Mouse (Mus musculus): ENCODE results near the gene Msn.

The Msn gene

DNA sequence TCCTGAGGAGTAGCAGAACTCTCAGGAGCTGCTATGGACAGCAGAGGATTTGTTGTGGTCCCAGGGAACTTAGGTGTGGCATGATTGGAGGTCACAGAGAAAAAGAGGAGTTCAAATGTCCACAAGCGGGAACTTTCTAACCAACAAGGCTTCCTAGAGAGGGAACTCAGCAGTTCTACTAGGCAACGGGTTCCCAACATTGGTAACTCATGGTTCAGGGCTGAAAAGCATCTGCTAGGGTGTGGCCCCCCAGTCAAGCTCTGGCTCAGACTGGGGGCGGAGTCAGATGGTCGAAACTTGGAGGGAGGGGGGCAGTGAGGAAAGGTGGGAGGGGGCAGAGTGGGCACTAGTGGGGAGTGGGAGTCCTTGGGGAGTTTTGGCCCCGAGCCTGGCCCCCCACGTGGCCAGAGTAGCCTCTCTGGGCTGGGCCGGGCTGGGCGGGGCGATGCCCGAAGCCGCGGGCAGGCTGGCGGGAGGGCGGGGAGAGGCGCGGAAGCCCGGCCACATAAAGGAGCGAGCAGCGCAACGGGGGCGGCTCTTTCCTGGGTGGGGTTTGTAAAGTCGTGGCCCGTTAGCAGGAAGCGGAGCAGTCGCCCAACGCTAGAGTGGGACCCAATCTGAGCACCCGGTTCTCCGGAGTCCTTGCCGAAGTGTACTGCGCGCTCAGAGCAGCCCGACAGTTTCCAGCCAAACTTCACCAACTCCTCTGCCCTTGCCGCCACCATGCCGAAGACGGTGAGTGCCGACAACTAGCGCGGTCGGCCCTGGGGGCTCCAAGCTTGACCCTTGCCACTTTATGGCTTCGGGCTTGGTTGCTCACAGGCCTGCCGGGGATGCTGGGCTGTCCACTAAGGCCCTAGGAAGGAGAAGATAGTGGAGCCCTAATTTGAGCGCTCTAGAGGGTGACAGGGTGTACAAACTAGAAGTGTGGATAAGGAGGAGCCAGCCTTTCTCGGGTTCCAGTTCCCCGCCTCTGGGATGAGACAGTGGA, at the start of gene Msn:
Gene Msn, plus strand, starts transcription at position 534 of the 991 bp plus-strand sequence.
- CTCF ChIA-PET, result no interaction called here
- POLR2A ChIA-PET, result interaction anchor here in 3 of 4 experiments (0.6 to 2.3 kb wide), 10 partner anchors 8 to 1282 kb away, joined by 3 to 8 read pairs (median 4); no protein-coding TSS in a partner anchor

- ChIA-PET CTCF (interaction anchor here in 2 of 4 experiments (0.6 to 1.1 kb wide), 2 partner anchors 85 to 1019 kb away, joined by 3 to 6 read pairs; no protein-coding TSS in a partner anchor), POLR2A (interaction anchor here in 3 of 4 experiments (0.6 to 2.2 kb wide), 12 partner anchors 21 to 87 kb away, joined by 3 to 8 read pairs (median 3); no protein-coding TSS in a partner anchor)
Measured at GRCm38 (mm10) chrX:96052798-96053197, 43.0 kb upstream of the Msn start.

- ChIA-PET POLR2A (no interaction called here), CTCF (no interaction called here)
Measured at GRCm38 (mm10) chrX:96077747-96078146, 18.1 kb upstream of the Msn start.

- POLR2A ChIA-PET, result interaction anchor here in 1 of 4 experiments (1.0 kb wide), 1 partner anchor 9 kb away, joined by 4 read pairs; no protein-coding TSS in a partner anchor
- CTCF ChIA-PET, result no interaction called here
Measured at GRCm38 (mm10) chrX:96086259-96086658, 9.6 kb upstream of the Msn start.

GRCm38 (mm10) chrX:96096513-96097210, 820 bp downstream of the Msn start:
- CTCF ChIA-PET, result no interaction called here
- POLR2A ChIA-PET, result interaction anchor here in 2 of 4 experiments (0.6 to 2.3 kb wide), 6 partner anchors 15 to 1281 kb away, joined by 3 to 8 read pairs (median 3); no protein-coding TSS in a partner anchor

- POLR2A ChIA-PET, result interaction anchor here in 2 of 4 experiments (0.6 to 1.6 kb wide), 7 partner anchors 15 to 1555 kb away, joined by 3 to 8 read pairs (median 3); partner anchors contain the start of gene Maged1 (in 1 of the 2)
- CTCF ChIA-PET, result no interaction called here
Measured at GRCm38 (mm10) chrX:96097491-96097970, 1.7 kb downstream of the Msn start.

DNA sequence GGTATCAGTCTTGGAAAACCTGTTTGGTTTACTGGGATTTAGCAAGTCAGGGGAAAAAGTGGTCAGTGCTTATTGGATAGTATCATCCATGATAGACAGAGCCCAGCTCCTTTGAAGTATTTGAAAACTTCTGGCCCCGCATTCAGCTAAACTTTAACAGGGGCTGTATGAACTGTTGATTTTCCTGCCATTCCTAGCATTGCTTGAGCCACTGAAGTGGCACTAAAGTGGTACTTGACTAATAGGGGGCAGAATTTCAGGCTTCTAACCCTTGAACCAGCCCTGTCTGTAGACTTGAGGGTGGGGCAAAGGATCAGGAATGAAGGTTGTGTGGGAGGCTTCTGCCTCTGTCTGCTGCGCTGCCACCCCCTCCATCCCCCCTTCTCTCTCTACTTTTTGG, 3.2 kb downstream of the Msn start:
- CTCF ChIA-PET, result no interaction called here
- POLR2A ChIA-PET, result interaction anchor here in 1 of 4 experiments (0.6 kb wide), 1 partner anchor 23 kb away, joined by 3 read pairs; no protein-coding TSS in a partner anchor

GRCm38 (mm10) chrX:96107427-96108291, 11.8 kb downstream of the Msn start:
- POLR2A ChIA-PET, result interaction anchor here in 2 of 4 experiments (0.7 to 1.4 kb wide), 4 partner anchors 10 to 27 kb away, joined by 3 to 5 read pairs (median 4); no protein-coding TSS in a partner anchor
- CTCF ChIA-PET, result no interaction called here

DNA sequence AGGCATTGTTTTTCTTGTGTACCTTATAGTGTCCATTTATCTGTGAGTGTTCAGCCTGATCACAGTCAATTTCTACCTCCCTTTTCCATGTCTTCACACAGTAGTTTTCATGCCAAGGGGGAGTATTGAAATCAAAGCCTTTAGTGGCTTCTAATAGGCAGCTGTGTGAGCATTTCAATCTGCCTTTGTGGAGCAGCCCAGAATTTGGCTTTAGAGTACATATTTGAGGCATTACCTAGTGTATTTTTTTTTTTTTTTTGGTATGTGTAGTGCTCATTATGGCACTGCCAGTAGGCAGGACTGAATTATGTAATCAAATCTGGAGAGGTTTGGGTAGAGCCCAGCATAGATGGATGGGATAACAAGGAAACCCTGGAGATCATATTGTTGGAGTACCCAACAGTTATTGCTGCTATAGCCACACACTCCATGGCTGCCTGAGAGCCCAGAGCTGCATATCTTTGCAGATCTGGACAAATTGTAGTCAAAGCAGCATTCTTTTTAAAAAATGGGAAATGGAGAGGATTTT, 17.3 kb downstream of the Msn start:
- CTCF ChIA-PET, result no interaction called here
- POLR2A ChIA-PET, result interaction anchor here in 3 of 4 experiments (0.7 to 0.9 kb wide), 3 partner anchors 8 to 22 kb away, joined by 3 to 5 read pairs (median 5); no protein-coding TSS in a partner anchor

- ChIA-PET POLR2A (no interaction called here), CTCF (interaction anchor here in 1 of 4 experiments (0.6 kb wide), 1 partner anchor 66 kb away, joined by 7 read pairs; no protein-coding TSS in a partner anchor)
Measured at GRCm38 (mm10) chrX:96115501-96115900, 19.7 kb downstream of the Msn start.

GRCm38 (mm10) chrX:96117366-96117765, 21.5 kb downstream of the Msn start:
- POLR2A ChIA-PET, result interaction anchor here in 1 of 4 experiments (1.0 to 1.6 kb wide), 3 partner anchors 10 to 36 kb away, joined by 3 to 4 read pairs (median 3); no protein-coding TSS in a partner anchor
- CTCF ChIA-PET, result no interaction called here

- CTCF ChIA-PET, result no interaction called here
- POLR2A ChIA-PET, result no interaction called here
Measured at GRCm38 (mm10) chrX:96119997-96120396, 24.2 kb downstream of the Msn start.

DNA sequence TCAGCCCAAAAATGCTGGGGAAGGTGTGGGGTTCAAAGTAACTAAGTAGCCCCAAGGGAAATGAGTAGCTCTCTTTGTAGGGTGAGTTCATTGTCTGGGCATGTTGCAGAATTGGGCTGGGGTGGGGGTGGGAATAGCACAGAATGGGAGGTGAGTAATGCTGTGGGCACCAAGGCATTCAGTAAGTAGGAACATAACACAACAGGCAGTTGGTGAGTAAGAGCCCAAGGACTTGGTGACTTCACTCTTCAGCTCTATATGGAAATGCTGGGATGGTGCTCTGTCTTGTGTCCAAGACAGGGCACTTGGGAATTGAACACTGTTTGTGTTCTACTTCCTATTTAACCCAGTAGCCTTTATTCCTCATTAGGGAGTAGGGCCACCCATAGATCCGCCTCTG, 26.1 kb downstream of the Msn start:
- CTCF ChIA-PET, result no interaction called here
- POLR2A ChIA-PET, result interaction anchor here in 2 of 4 experiments (0.6 to 1.5 kb wide), 4 partner anchors 8 to 926 kb away, joined by 3 read pairs; no protein-coding TSS in a partner anchor

GRCm38 (mm10) chrX:96126803-96127202, 31.0 kb downstream of the Msn start:
- CTCF ChIA-PET, result no interaction called here
- POLR2A ChIA-PET, result no interaction called here

DNA sequence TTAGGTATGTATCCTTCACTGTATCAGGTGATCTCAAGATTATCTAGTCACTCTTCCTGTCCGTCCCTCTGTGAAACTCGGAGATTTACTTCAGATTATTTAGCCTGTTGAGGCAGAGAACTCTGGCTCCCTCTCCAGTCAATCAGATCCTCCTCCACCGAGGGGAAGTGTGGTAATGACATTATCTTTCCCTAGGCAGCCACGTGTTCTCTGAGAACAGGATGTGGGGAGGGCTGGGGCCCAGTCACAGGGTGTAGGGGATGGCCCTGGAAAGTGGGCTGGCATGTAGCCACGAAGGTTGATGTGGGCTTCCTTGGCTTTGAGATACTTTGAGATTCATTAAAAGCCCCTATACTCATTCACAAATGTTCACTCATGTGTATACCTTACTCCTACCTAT, 34.3 kb downstream of the Msn start:
- ChIA-PET CTCF (interaction anchor here in 1 of 4 experiments (1.1 kb wide), 1 partner anchor 15 kb away, joined by 3 read pairs; no protein-coding TSS in a partner anchor), POLR2A (interaction anchor here in 2 of 4 experiments (0.7 to 1.2 kb wide), 7 partner anchors 25 to 1589 kb away, joined by 3 to 5 read pairs (median 3); partner anchors contain the start of gene Maged1 (in 1 of the 2))

DNA sequence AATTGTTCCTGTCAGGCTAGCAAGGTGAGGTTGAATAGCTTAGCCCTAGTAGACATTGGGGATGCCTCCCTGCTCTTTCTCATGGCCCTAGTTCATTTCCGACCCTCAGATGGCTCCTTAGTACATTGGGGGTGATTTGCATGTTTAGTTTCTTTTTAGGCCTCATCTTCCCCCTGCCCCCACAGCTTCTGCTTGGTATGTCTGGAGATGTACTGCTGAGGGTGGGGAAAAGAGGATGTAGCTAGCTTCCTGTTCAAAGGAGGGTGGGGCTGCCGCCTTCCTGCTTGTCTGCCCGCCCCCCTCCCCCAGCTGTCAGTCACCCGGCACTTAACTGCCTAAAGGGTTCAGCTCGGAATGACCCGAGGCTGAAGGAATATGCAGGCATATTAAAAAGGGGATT, 34.8 kb downstream of the Msn start:
- CTCF ChIA-PET, result interaction anchor here in 1 of 4 experiments (1.1 kb wide), 1 partner anchor 14 kb away, joined by 3 read pairs; no protein-coding TSS in a partner anchor
- POLR2A ChIA-PET, result interaction anchor here in 2 of 4 experiments (0.7 to 1.2 kb wide), 7 partner anchors 26 to 1589 kb away, joined by 3 to 5 read pairs (median 3); partner anchors contain the start of gene Maged1 (in 1 of the 2)

DNA sequence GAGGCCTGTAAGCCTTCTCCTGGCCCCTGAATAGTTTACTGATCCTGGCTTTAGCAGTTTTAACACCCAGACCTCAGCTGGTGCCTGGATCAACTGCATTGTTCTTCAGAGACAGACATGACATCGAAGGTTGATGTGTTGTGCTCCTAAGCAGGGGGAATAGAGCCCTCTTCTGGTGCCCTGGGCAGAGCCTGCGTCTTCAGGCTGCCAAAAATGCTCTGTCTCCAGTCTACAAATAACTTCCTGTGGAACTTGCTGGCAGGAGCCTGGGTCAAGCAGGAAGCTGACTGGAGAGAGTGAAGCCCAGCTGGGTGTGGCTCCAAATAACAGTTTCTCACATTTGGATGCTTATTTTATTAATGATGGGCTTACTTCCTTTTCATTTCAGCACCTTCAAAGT, 37.4 kb downstream of the Msn start:
- POLR2A ChIA-PET, result interaction anchor here in 2 of 4 experiments (0.6 to 2.4 kb wide), 3 partner anchors 38 to 165 kb away, joined by 3 to 15 read pairs (median 3); no protein-coding TSS in a partner anchor
- CTCF ChIA-PET, result no interaction called here

Measured in embryonic stem cell, embryonic (primary cell).